Mouse (Mus musculus) lung, postnatal 14 days (tissue): Measurements from ENCODE around the gene Pdhx.

ENCODE experiments used
- DNase-seq: peaks from one replicate; pipeline ENCODE4 v3.0.0; 2021

Gene Pdhx

GRCm38 (mm10) chr2:103058266-103058665, 15.0 kb downstream of the Pdhx start:
- DNase-seq = peak; percentile 11

- DNase-seq = no peak
Measured at GRCm38 (mm10) chr2:103055820-103056219, 17.5 kb downstream of the Pdhx start.

GRCm38 (mm10) chr2:103051937-103052893, 21.1 kb downstream of the Pdhx start:
- DNase-seq = no peak

DNA sequence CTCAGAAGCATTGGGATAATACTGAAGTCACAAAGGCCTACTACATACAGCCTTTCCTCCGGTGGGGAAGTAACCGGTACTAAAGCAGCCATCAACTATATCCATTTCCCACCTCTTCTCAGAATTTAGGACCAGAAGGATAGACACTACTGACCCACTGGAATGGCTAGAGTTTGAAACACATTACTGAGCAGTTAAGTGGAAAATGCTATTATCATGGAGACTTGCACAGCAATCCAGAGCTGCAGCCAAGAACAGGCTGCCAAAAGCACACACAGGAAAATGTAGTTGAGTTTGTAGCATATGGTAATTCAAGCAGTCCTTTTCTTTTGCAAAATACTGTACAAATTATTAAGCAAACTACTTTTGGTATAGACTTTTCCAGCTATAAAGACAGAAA, 28.0 kb downstream of the Pdhx start:
- DNase-seq = no peak

GRCm38 (mm10) chr2:103040896-103041295, 32.4 kb downstream of the Pdhx start:
- peak; percentile 47 for DNase-seq

DNA sequence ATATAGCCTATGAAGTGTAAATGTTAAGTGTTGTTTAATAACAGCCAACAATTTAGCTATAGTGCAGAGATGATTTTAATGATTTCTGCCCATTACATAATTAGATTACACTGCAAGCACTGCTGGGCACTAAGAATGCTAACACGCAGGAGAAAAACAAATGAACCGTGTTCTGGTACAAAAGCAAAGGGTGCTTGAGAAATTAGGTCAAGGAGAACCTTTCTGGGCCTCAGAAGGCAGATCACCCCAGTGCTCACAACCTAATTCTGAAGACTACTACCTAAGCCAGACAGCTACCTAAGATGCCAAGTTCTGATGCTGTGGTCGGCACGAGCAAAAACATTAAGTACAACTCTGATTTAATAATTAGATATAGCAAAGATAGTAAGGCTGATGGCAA, 35.5 kb downstream of the Pdhx start:
- no peak for DNase-seq

GRCm38 (mm10) chr2:103022728-103023127, 50.6 kb downstream of the Pdhx start:
- no peak for DNase-seq

GRCm38 (mm10) chr2:103020191-103020987, 52.9 kb downstream of the Pdhx start:
- no peak for DNase-seq

- peak; percentile 29 for DNase-seq
Measured at GRCm38 (mm10) chr2:103018817-103019494, 54.4 kb downstream of the Pdhx start.

DNA sequence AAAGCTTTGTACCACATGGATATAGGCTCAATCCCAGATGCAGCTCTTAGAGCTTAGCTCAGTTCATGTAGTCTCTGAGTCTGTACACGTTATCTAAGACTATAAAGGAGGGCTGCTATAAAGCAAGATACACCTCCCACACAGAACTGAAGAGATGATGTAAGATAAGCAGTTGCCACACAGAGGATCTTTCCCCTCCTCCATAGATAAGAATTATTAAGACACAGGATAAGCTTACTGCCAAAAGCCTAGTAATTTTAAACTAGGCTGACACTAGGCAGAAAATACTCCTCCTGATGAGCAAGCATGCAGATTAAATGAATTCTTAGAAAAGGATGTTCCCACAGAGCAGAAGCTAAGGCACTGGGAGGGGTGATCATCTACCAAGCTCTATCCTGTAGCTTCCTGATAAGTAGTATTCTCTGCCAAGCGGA, 55.9 kb downstream of the Pdhx start:
- no peak for DNase-seq

DNA sequence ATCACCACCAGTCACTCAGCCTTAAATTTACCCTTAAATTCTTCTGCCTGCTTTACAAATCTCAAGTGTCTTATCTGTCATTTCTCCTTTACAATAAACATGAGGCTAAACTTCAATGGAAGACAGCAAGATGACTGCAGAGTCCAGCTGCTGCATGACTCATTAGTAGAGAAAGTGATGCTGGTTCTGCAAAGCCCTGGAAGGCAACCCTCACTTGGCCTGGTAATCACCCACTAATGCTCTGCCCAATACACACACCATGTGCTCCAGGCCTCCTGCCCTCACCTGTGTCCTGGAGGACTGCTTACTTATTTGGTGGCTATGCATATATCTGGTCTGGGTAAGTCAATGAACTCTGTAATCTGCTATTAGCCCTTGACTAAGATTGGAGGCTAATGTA, 57.2 kb downstream of the Pdhx start:
- DNase-seq = no peak

GRCm38 (mm10) chr2:103012782-103013575, 60.3 kb downstream of the Pdhx start:
- no peak for DNase-seq

DNA sequence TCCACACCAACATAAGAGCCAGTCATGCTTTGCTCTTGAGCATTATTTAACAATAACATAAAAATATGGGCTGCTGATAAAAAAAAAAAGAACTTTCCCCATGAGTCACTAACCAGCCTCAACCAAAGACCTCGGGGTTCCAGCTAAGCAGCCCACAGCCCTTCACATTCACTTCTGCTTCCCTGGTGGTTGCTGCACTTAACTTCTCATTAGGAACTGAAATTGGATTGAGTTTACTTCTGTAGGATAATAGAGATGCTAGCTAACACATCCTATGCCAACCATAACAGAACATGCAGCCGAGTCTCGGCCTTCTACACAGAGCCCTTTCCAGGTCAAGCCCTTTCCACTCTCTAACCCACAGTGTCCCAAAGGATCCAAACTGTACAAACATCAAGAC, 65.1 kb downstream of the Pdhx start:
- DNase-seq = no peak

GRCm38 (mm10) chr2:103004599-103004998, 68.7 kb downstream of the Pdhx start:
- DNase-seq = no peak

DNA sequence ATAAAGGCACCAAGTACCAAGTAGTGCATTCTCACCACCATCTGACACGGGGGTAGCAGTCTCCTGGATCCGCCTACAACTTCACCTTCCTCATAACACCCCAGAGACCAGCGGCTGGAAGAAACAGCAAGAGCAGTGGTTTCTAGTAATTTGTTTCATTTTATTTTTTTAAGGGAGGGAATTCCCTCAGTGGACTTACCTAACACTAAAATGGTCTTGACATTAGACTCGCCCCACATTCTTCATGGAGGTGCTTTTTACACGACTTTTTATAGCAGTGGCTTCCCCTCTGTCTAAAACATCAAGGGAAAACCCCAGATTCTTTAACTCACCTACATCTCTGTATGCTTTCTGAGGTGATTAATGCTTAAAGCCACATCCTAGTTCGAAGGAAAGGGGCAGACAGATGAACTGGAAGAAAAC, 74.1 kb downstream of the Pdhx start:
- no peak for DNase-seq

DNA sequence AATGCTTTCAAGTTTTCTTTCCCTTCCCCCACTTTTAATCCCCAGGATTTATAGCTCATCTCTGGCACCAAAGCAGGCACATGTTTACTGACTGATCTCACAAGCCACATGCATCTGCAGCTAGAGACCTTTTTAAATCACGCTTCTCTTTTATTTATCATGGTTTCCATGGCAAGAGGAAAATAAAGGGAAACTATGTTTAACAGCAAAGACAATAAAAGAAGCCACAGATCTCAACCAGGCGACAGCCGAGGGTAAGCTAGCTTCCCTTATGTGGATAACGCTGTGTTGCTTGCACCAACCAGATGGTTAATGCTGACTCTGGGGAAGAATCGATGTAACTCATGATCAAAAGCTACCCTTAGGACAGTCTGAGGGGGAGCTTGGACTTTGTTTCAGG, 75.0 kb downstream of the Pdhx start:
- DNase-seq = no peak

DNA sequence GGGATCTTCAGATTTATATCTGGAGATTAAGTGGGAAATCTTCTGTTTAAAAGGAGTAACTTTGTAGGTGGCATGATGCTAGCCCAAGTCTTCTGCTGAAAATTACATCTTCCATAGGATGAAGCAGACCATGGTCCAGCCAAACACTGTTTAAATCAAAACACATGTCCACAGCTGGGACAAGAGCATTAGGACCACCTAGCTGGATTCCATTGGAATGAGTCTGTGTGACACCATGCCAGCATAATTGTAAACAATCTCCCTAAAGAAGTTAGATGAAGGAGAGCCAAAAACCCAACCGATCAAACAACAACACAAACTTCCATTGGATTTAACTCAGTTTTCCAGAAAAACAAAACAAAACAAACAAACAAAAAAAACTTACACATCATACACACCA, 75.4 kb downstream of the Pdhx start:
- no peak for DNase-seq

- no peak for DNase-seq
Measured at GRCm38 (mm10) chr2:102993841-102994607, 79.3 kb downstream of the Pdhx start.

DNA sequence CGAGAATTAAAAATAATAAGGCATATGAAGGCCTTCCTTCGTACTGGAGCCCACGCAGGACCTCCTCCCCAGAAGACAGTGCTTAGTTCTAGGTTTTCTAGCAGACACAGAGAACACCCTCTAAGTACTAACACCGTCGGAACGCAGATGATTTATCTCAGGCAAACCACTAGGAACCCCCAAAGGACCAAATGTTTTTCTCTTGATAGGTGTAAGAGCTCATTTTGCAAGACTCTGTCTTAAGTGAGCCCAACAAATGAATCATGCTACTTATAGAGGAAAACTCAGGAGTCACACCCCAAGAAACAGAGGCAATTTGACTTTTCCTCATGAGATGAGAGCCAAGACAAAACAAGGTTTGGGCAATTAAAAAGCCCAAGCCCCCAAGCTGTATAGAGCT, 80.9 kb downstream of the Pdhx start:
- no peak for DNase-seq

DNA sequence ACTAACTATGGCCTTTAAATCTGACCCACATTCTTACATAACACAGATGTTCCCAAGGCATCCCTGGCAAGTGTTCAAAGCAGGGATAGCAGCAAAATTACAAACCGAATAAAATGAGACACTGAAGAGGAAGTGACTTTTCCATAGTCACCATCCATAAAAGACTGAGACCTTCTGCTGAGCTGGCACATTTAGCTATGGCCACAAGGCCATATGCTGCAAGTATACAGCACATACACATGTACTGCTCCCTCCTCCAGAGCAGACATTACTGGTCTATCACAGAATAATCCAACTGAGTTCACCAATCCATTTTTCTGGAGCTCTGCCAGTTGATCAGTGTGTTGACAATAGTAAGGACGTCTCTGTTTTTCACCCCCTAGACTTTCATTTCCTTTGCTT, 83.0 kb downstream of the Pdhx start:
- DNase-seq = no peak

DNA sequence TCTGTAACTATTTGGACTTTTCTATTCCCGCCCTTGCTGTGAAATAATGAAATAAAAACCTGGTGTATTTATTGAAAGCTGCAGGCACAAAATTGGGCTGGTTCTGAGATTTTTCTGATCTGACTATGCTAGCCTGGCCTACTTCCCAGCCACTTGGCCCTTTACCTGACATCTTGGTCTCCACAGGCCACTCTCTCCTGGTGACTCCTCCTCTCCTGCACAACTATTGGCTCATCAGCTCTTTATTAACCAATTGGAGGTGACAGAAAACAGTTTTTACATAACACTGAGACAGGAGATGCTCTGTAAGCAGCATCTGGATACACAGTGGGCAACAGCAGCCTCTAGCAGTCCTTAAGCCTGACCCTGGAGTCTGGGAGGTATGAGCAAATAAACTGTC, 83.9 kb downstream of the Pdhx start:
- no peak for DNase-seq

DNA sequence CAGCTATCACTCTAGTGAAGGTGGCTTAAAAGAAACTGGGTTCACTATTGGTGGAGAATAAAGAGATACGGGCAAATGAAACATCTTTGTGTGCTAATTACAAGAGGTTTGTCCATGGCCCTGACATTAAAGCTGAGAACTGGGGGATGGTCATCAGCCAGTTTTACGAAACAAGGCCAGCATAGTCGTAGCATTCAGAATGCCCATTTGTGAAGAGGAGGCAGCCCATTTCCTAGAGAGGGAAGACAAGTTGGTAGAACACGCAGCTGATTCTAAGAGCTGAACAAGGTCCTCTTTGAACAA, 85.7 kb downstream of the Pdhx start:
- no peak for DNase-seq
